Mouse (Mus musculus) CH12.LX (cell line): ENCODE data around the gene Olfr469. TPM values are rescaled to one million over a fixed set of nuclear protein-coding genes. Genes with fewer than 3 reads are reported as not detected.
A peak's percentile ranks its signal among the peaks of the same experiment; 100 is the strongest.

Experiments
- DNase-seq: peaks from one replicate; pipeline ENCODE4 v3.0.0-alpha.2; 2013; ENCODE audit errors: extremely low read depth
- H3K27ac ChIP-seq: 2 replicates; pipeline ENCODE4 v1.5.1; 2012; ENCODE audit warnings: low read depth, mild to moderate bottlenecking, control low read depth, moderate library complexity; ENCODE audit not compliant: insufficient read depth
- H3K27me3 ChIP-seq: replicated peaks from 2 replicates; pipeline ENCODE3; 2012; ENCODE audit warnings: inconsistent platforms
- H3K36me3 ChIP-seq, 2 experiments: replicated peaks in 1 of 2; 2 replicates each; pipeline versions ENCODE3 to v1.6.1; 2012; ENCODE audit warnings: inconsistent platforms in 1 of 2, low read length in 1 of 2, mild to moderate bottlenecking in 1 of 2, mixed read lengths in 1 of 2, moderate library complexity in 1 of 2; ENCODE audit not compliant: control insufficient read depth in 1 of 2, insufficient read depth in 1 of 2
- H3K4me1 ChIP-seq, 2 experiments: 2 replicates each; pipeline ENCODE4 v1.6.1; 2012; ENCODE audit warnings: inconsistent platforms in 1 of 2, moderate library complexity in 1 of 2; ENCODE audit not compliant: insufficient read depth in 2 of 2, control insufficient read depth in 1 of 2
- H3K4me2 ChIP-seq: 2 replicates; pipeline ENCODE4 v1.6.1; 2012; ENCODE audit warnings: low read depth, mild to moderate bottlenecking, control low read depth; ENCODE audit not compliant: poor library complexity, insufficient read depth, severe bottlenecking
- H3K4me3 ChIP-seq, 3 experiments: fragments of 150-350 bp in 1 of 3; sonication (generic) in 1 of 3; replicated peaks in 1 of 3; 2 replicates each; pipeline versions ENCODE3 to v1.5.1; 2011 to 2012; ENCODE audit warnings: low read depth in 2 of 3, low read length in 2 of 3, mild to moderate bottlenecking in 2 of 3, moderate library complexity in 2 of 3, control low read depth in 1 of 3, improper control_type of control experiment in 1 of 3, inconsistent platforms in 1 of 3, mixed read lengths in 1 of 3; ENCODE audit not compliant: poor library complexity in 1 of 3
- H3K79me2 ChIP-seq: replicated peaks from 2 replicates; pipeline ENCODE4 v1.6.1; 2012; ENCODE audit warnings: mild to moderate bottlenecking, moderate library complexity; ENCODE audit not compliant: control insufficient read depth, poor library complexity, insufficient read depth, severe bottlenecking; ENCODE audit errors: extremely low read depth
- H3K9ac ChIP-seq: 2 replicates; pipeline ENCODE4 v1.6.1; 2012; ENCODE audit warnings: low read depth, mild to moderate bottlenecking, control low read depth, moderate library complexity; ENCODE audit not compliant: insufficient read depth
- H3K9me3 ChIP-seq: replicated peaks from 2 replicates; pipeline ENCODE3; 2012; ENCODE audit warnings: low read length, inconsistent platforms, mixed read lengths
- E2F4 ChIP-seq: IDR thresholded peaks from 2 replicates; pipeline ENCODE4 v1.6.1; 2011; ENCODE audit warnings: low read depth, low read length, improper control_type of control experiment; ENCODE audit not compliant: insufficient replicate concordance
- EP300 ChIP-seq: IDR thresholded peaks from 2 replicates; pipeline ENCODE4 v1.6.1; 2011; ENCODE audit warnings: low read length, improper control_type of control experiment
- ETS1 ChIP-seq: conservative IDR thresholded peaks from 2 replicates; pipeline ENCODE4 v1.6.1; 2012; ENCODE audit warnings: low read depth, mild to moderate bottlenecking, inconsistent platforms, low read length, improper control_type of control experiment, moderate library complexity
- HCFC1 ChIP-seq: IDR thresholded peaks from 2 replicates; pipeline ENCODE4 v1.6.1; 2012; ENCODE audit warnings: low read depth, mild to moderate bottlenecking, inconsistent platforms, low read length, improper control_type of control experiment
- IRF4 ChIP-seq: IDR thresholded peaks from 2 replicates; pipeline ENCODE4 v1.6.1; 2014; ENCODE audit warnings: low read depth, mild to moderate bottlenecking, inconsistent platforms, low read length, improper control_type of control experiment
- JUN ChIP-seq: IDR thresholded peaks from 2 replicates; pipeline ENCODE4 v1.6.1; 2011; ENCODE audit warnings: low read depth, mild to moderate bottlenecking, low read length, improper control_type of control experiment, moderate library complexity; ENCODE audit not compliant: insufficient read depth
- JUND ChIP-seq: conservative IDR thresholded peaks from 2 replicates; pipeline ENCODE4 v1.6.1; 2011; ENCODE audit warnings: low read depth, low read length, improper control_type of control experiment
- MAFK ChIP-seq: IDR thresholded peaks from 2 replicates; pipeline ENCODE4 v1.6.1; 2011; ENCODE audit warnings: low read length, improper control_type of control experiment; ENCODE audit not compliant: insufficient replicate concordance
- MAZ ChIP-seq: IDR thresholded peaks from 2 replicates; pipeline ENCODE4 v1.6.1; 2012; ENCODE audit warnings: low read depth, mild to moderate bottlenecking, inconsistent platforms, low read length, improper control_type of control experiment, moderate library complexity
- MYC ChIP-seq: IDR thresholded peaks from 2 replicates; pipeline ENCODE4 v1.6.1; 2011; ENCODE audit warnings: low read depth, mild to moderate bottlenecking, improper control_type of control experiment, low read length
- NELFE ChIP-seq: IDR thresholded peaks from 2 replicates; pipeline ENCODE4 v1.6.1; 2011; ENCODE audit warnings: low read depth, low read length, improper control_type of control experiment
- NRF1 ChIP-seq: IDR thresholded peaks from 2 replicates; pipeline ENCODE4 v1.6.1; 2014; ENCODE audit warnings: low read depth, mild to moderate bottlenecking, inconsistent platforms, low read length, improper control_type of control experiment, moderate library complexity
- POLR2AphosphoS2 ChIP-seq: IDR thresholded peaks from 2 replicates; pipeline ENCODE4 v1.6.1; 2011; ENCODE audit warnings: low read depth, low read length, improper control_type of control experiment
- SIN3A ChIP-seq: IDR thresholded peaks from 2 replicates; pipeline ENCODE4 v1.6.1; 2012; ENCODE audit warnings: low read length, improper control_type of control experiment, inconsistent platforms
- SMC3 ChIP-seq: IDR thresholded peaks from 2 replicates; pipeline ENCODE4 v1.6.1; 2011; ENCODE audit warnings: low read depth, low read length, improper control_type of control experiment
- TBP ChIP-seq: conservative IDR thresholded peaks from 2 replicates; pipeline ENCODE4 v1.6.1; 2011; ENCODE audit warnings: low read depth, low read length, improper control_type of control experiment
- USF2 ChIP-seq: conservative IDR thresholded peaks from 2 replicates; pipeline ENCODE4 v1.6.1; 2011; ENCODE audit warnings: low read depth, low read length, improper control_type of control experiment
- ZC3H11A ChIP-seq: IDR thresholded peaks from 2 replicates; pipeline ENCODE4 v1.6.1; 2012; ENCODE audit warnings: low read depth, mild to moderate bottlenecking, inconsistent platforms, low read length, improper control_type of control experiment
- ZKSCAN1 ChIP-seq: IDR thresholded peaks from 2 replicates; pipeline ENCODE4 v1.6.1; 2012; ENCODE audit warnings: low read depth, inconsistent platforms, low read length, improper control_type of control experiment, borderline replicate concordance
- ZMIZ1 ChIP-seq: IDR thresholded peaks from 2 replicates; pipeline ENCODE4 v1.6.1; 2012; ENCODE audit warnings: low read depth, mild to moderate bottlenecking, inconsistent platforms, low read length, improper control_type of control experiment
- dilution Hi-C: fragments of 300-500 bp; cut with MboI; formaldehyde crosslinking; loops from 2 replicates; pipeline ENCODE4 v1.14.3; 2020; ENCODE audit warnings: low sequenced_read_pairs; ENCODE audit not compliant: extremely low pct_unique_long_range_greater_than_20kb, extremely low pct_ligation_motif_present
- in situ Hi-C: fragments of 300-500 bp; cut with MboI; formaldehyde crosslinking; loops from 3 replicates; pipeline ENCODE4 v1.14.3; 2019; ENCODE audit warnings: low sequenced_read_pairs, low pct_ligation_motif_present, low pct_unique_long_range_greater_than_20kb, mixed read lengths
- polyA plus RNA-seq: library from polyadenylated mRNA; unstranded; fragments of >175 nt; gene quantifications from 2 replicates; pipeline ENCODE4 v1.2.1, GENCODE M21; 2012; ENCODE audit warnings: low read depth; ENCODE audit not compliant: insufficient read length
- total RNA-seq, 2 experiments: library from RNA; depleted of rRNA; stranded (reverse); fragments of 300-350 nt in 1 of 2; fragments of >200 nt in 1 of 2; gene quantifications; 2 replicates each; pipeline ENCODE4 v1.2.3; 2012 to 2014

The Olfr469 gene
- total and polyA plus RNA-seq, 3 experiments, result not detected

GRCm38 (mm10) chr7:107801108-107801507 is 24.2 kb downstream of the Olfr469 start, which contains the start of gene Ovch2:
Gene Ovch2 (minus strand): TSS chr7:107801208.
- H3K9me3 ChIP-seq, result peaks cover 2% of the 10 kb centered on the region

DNA sequence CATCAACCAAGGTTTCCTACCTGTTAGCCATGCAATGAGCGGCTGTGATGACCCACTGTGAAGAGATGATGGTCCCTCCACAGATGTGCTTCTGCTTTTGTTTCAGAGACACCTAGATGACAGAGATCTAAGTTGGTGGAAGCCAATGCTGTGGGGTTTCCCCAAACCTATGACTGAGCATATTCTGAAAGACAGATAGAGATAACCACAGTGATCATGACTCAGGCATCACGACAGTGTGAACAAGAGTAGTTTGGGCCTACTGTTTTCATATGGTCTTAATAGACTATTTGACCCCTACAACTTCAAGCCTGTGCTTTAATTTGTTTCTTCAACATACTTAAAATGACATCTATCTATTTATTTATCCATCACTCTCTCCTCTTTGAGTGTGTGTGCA is 28.8 kb downstream of the Olfr469 start:
- H3K79me2 ChIP-seq, result no peaks in the 10 kb centered on the region
- no peak overlapping the region for H3K27ac ChIP-seq
- dilution Hi-C loops, result no loop called here
- no peak overlapping the region for H3K4me3 ChIP-seq
- H3K9me3 ChIP-seq, result no peaks in the 10 kb centered on the region
- H3K4me1 ChIP-seq, result peaks cover 2 to 11% of the 10 kb centered on the region in 2 experiments; a peak in 3 of 4 replicates
- in situ Hi-C loops, result no loop called here
- H3K36me3 ChIP-seq, result no peaks in the 10 kb centered on the region
- H3K9ac ChIP-seq, result no peak overlapping the region
- no peaks in the 10 kb centered on the region for H3K27me3 ChIP-seq
- DNase-seq, result peak; percentile 79
- TF ChIP-seq ETS1 (peak; percentile 42; the same call in 1 of the 2 replicates), ZMIZ1 (no peak), MAFK (peak; percentile 88), EP300 (peak; percentile 58), SIN3A (no peak), HCFC1 (0 out of 2 replicates have a peak, but pooled peaks have one; percentile 14), IRF4 (0 out of 2 replicates have a peak, but pooled peaks have one; percentile 18)
- no peak overlapping the region for H3K4me2 ChIP-seq

More at GRCm38 (mm10) chr7:107801108-107801507, 24.2 kb downstream of the Olfr469 start, which contains the start of gene Ovch2:
- TF ChIP-seq SMC3 (no peak), ZC3H11A (no peak), IRF4 (no peak), ZMIZ1 (no peak), MYC (no peak), NELFE (no peak), USF2 (no peak), E2F4 (no peak), JUND (no peak), ZKSCAN1 (no peak), MAZ (no peak), EP300 (no peak), NRF1 (no peak), TBP (no peak), POLR2AphosphoS2 (no peak), JUN (no peak)
- Histone ChIP-seq H3K9ac (no peak within 1 kb of the TSS), H3K4me3 (no peak within 1 kb of the TSS), H3K27me3 (peaks cover 2% of the 10 kb centered on the region), H3K79me2 (no peaks in the 10 kb centered on the region), H3K36me3 (no peaks in the 10 kb centered on the region), H3K27ac (no peak within 1 kb of the TSS), H3K4me2 (peak within 1 kb of the TSS; percentile 29; the same call in 1 of the 2 replicates), H3K4me1 (peaks cover 2 to 8% of the 10 kb centered on the region in 2 experiments; a peak in 3 of 4 replicates)
- DNase-seq, result no peak
- in situ Hi-C loops, result no loop called here
- dilution Hi-C loops, result no loop called here
